Mouse (Mus musculus) cerebellum, adult 9-10 months (tissue): ENCODE results near the gene Cd80.
A peak's percentile ranks its signal among the peaks of the same experiment; 100 is the strongest.
"Not testable (repeated sequence)": the region's sequence is repeated elsewhere in the genome, so short reads cannot be mapped to it uniquely, and the experiment has no call there.

ENCODE experiments used
- DNase-seq: peaks from one replicate; pipeline ENCODE4 v3.0.0; 2022

Cd80 gene

DNA sequence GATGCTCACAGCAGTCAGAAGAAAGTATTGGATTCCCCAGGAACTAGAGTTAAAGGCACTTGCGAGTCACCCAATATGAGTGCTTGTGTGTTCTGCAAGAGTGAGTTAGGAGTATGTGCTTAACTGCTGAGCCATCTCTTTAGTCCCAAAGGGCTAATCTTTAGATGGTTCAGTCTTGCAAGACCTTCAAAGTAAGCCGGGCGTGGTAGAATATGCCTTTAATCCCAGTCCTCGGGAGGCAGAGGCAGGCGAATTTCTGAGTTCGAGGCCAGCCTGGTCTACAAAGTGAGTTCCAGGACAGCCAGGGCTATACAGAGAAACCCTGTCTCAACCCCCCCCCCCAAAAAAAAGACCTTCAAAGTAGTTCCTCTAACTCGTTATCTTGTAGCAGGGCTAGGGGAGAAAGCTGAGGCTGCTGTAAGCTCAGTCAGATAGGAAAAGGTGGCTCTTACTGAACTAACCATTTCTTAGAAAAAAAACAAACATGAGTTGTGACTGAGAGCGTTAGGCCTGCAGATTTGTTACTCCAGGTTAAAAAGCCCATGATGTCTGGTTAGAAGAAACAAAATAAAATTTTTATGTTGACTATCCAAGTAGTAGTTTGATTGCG, 19.4 kb downstream of the Cd80 start:
- no peak for DNase-seq

DNA sequence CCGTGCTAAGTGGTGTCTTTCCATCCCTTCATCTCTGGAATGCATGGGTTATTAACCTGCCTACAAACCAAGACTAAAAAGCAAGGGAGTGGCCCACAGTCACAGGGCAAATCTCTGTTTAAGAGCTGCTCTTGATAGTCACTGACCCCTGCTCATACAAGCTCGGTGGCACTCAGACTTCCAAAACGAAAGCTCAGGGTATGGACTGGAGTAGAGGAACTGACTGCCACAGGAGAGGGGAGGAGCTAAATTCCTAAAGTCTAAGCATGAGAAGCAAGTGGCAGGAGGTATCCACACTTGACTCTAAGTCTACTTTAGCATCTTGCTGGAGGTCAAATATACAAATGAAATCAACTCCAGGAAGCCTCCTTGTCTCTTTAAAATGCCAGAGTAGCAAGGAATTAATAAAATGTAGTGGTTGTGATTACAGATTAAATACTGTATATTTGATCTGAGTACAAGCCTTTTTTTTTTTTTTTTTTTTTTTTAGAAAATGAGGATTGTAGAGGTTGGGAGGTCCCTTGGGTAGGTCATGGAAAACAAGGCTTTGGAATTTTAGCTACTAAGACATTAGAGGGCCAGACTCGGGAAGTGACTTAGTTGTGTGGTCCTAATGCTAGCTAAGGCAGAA, 20.4 kb downstream of the Cd80 start:
- no peak for DNase-seq

DNA sequence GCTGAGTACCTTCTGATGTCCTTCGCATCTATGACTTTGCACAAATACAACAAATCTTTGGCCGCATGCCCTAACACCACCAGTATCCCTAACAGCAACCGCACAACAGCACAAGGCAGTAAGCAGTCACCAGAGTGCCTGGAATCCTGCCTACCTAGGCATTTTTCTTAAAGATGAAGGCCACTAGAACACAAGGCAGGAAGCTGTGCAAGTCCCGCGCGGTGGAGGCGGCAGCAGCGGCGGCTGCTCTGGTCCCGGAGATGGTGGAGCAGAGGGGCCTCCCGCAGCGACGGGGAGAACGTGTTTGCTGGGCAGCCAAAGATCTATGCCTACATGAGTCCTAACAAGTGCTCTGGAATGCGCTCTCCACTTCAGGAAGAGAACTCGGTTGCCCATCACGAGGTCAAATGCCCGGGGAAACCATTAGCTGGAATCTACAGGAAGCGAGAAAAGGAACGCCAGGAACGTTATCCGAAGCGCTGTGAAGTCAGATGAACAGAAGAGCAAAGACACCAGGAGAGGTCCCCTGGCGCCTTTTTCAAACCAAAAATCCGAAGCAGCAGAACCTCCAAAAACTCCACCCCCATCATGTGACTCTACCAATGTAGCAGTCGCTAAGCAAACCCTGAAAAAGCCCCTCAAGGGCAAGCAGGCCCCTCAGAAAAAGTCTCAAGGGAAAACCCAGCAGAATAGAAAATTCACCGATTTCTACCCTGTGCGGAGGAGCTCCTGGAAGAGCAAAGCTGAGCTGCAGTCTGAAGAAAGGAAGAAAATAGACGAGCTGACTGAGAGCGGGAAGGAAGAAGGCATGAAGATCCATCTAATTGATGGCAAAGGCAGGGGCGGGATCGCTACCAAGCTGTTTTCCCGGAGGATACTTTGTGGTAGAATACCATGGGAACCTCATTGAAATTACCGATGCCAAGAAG, 21.2 kb downstream of the Cd80 start:
- DNase-seq, result peak; percentile 44

DNA sequence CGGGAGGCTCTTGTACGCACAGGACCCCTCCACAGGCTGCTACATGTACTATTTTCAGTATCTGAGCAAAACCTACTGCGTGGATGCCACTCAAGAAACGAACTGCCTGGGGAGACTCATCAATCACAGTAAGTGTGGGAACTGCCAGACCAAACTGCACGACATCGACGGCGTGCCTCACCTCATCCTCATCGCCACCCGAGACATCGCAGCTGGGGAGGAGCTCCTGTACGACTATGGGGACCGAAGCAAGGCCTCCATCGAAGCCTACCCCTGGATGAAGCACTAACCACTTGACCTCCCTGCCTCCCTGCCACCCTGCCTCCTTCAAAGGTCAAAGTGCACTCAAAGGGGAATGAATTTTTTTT, 21.9 kb downstream of the Cd80 start:
- not testable (repeated sequence) for DNase-seq

DNA sequence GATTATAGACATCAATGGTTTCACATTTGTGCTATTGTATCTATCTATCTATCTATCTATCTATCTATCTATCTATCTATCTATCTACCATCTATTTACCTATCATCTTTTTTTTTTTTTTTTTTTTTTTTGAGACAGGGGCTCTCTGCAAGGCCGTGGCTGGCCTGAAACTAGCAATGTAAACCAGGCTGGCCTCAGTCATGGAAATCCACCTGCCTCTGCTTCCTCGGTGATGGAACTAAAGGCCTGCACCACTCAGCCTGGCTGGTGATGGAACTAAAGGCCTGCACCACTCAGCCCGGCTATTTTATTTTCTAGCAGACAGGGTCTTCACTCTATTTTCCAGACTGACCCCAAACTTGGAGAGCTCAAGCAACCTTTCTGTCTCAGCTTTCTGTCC, 22.9 kb downstream of the Cd80 start:
- DNase-seq, result no peak

DNA sequence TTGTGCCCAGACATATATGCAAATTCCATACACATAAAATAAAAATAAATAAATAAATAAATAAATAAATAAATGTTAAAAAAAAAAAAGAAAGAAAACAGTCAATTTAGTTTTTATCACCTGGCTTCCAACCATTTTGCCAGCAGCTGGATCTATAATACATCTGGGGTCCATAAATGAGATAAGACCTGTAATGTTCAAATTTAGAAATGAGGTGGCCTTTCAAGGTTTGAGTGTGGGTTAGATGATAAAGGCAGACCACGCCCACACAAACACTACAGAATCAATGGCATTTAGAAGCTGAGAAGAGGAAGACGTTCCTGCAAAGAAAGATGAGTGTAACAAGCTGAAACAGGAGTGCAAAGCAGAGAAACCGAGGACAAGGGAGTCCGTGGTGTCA, 26.0 kb downstream of the Cd80 start:
- DNase-seq, result no peak

DNA sequence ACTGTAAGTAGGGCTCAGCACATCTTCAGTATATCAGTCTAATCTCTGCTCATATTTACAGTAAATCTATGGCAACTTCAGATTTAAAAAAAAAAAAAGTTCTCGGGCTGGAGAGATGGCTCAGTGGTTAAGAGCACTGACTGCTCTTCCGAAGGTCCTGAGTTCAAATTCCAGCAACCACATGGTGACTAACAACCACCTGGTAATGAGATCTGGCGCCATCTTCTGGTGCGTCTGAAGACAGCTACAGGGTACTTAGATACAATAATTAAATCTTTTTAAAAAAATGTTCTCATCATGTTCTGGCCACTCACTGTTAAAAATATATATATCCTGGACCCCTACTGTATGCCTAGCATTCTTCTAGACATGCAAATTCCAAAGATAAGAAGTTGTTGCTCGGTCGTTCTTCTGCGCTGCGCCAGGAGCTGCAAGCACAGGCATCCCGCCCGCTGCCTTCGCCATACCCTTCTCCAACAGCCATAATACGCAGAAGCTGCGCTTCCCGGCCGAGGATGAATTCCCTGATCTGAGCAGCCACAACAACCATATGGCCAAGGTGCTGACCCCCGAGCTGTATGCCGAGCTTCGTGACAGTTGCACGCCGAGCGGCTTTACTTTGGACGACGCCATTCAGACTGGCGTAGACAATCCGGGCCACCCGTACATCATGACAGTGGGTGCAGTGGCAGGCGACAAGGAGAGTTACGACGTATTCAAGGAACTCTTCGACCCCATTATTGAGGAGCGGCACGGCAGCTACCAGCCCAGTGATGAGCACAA, 27.6 kb downstream of the Cd80 start:
- DNase-seq, result peak; percentile 21

DNA sequence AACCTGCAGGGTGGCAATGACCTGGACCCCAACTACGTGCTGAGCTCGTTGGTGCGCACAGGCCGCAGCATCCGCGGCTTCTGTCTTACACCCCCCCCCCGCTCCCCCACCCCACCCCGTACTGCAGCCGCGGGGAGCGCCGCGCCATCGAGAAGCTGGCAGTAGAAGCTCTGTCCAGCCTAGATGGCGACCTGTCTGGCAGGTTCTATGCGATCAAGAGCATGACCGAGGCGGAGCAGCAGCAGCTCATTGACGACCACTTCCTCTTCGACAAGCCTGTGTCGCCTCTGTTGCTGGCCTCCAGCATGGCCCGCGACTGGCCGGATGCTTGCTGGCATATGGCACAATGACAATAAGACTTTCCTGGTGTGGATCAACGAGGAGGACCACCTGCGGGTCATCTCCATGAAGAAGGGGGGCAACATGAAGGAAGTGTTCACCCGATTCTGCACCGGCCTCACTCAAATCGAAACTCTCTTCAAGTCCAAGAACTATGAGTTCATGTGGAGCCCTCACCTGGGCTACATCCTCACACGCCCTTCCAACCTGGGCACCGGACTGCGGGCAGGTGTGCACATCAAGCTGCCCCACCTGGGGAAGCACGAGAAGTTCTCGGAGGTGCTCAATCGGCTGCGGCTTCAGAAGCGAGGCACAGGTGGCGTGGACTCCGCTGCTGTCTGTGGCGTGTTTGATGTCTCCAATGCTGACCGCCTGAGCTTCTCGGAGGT, 28.4 kb downstream of the Cd80 start:
- DNase-seq, result no peak

DNA sequence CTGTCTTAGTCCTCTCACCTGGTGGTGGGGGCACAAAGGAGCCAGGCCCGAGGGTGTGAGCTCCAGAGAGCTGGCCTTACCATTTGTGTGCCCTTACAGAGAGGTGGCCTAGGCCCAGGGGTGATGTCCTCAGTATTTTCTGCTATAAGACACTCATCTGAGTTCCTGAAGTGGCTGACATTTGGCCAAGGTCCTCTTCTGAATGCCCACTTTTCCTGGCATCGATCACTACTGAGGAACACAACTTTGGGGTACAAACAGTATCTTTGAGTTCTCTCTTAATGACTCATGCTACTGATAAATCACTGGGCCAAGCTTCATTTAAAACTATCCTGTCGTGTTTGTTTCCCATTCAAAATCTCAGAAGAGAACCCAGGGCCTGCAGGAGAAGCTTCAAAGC, 37.2 kb downstream of the Cd80 start:
- DNase-seq, result no peak

DNA sequence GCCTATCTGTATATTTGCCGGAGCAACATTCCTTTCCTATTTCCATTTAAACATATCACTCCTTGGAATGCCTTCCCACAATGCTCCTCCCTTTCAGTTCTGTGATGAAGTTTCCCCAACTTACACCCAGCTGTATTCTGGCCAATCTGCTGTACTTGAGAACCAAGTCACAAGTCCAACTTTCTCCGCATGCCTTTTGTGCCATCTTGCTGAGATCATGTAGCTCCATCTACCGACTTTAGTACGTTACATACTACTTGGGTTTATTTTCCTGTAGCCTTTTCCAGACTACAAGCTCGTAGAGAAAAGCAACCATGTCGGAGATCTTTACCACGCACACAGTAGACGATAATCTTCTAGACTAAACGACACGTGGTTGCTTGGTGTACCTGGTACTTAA, 38.5 kb downstream of the Cd80 start:
- no peak for DNase-seq

DNA sequence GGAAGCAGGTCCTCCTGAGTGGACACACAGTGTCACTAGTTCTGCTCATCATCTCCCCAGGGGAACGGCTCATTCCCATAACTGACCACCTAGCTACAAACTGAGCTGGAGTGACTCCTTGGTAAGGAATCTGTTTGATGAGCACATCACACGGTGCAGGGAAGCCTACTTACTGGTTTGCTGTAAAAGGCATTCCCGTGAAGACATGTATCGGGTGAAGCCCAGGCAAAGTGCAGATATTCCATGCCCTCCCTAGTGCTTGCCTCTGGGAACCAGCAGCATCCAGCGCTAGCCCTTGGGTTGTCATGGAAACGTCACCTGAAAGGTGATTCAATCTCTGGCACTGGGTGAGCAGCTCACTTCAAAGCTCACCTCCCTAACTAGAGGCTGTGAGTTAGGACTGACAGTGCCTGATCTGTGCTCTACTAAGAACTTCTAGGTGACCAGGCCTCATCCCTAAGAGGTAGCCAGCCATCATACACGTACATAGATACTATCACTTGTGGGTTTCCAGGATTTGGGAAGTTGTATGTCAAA, 41.3 kb downstream of the Cd80 start:
- DNase-seq, result no peak

DNA sequence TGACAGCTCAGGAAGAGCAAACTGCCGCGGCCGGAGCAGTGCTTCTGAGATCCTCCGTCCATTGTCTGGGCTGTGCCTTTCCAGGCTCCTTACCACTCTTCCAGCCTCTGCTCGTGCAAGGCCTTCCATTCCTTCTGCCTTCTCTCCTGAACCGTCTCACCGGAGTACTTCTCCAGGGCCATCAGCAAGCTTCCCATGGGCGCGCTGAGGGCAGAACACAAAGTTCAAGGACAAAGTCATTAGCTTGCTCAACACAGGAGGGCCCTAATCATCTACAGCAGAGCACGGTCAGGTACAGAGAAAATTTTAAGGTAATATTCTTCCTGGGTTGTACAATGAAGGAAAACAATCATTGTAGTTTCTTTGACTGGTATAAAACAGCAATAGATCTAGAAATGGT, 47.1 kb downstream of the Cd80 start:
- DNase-seq, result no peak

DNA sequence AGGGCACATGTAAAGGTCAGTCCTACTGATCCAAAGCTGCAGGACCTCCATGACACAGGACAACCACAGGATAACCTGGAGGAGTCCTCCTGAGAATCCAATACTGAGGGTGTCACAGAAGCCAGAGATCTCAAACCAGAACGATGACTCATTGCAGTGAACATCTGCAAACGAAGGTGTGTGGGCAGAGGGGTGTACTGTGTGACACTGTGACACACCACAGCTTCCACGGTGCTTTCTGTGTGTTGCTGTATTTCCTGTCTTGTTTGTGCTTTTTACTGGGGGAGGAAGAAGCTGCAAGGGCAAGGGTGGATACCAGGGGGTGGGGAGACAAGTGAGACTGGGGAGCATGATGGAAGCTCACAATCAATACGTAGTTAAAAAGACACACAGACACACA, 48.2 kb downstream of the Cd80 start:
- no peak for DNase-seq

DNA sequence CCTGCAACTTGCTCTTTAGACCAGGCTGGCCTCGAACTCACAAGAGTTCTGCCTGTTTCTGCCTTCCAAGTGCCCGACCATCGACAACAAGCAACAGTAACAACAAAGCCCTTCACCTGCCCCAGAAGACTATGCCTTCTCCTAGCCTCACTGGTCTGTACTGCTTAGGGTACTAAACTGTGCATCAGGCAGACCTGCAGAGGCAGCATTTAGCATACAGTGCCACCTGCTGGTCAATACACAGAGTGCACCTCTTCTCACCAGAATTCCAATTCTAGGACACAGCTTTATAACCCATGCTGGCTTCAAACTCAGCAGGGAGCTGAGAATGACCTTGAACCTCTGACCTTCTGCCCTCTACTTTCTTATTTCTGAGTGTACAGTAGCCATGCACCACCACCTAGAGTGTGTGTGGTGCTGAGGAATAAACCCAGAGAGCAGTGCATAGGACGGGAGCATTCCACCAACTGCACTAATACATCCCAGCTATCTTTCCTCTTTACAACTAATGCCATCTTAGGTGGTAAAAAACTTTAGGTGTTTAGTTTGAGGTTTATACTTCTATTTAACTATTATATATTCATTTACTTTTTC, 50.8 kb downstream of the Cd80 start:
- peak; percentile 80 for DNase-seq

DNA sequence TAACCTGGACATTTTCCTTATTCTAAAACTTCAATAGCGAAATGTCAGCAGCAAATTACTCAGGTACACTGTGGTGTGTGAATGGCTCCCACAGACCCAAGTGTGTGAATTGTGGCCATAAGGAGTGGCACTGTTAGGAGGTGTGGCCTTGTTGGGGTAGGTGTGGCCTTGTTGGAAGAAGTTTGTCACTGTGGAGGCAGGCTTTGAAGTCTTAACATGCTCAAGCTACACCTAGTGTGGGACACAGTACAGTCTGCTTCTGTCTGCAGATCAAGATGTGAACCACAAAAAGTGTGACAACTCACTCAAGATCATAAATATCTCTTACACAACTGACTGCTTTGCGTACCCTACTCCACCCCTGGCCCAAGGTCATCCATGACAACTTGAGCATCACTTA, 55.5 kb downstream of the Cd80 start:
- DNase-seq, result no peak

DNA sequence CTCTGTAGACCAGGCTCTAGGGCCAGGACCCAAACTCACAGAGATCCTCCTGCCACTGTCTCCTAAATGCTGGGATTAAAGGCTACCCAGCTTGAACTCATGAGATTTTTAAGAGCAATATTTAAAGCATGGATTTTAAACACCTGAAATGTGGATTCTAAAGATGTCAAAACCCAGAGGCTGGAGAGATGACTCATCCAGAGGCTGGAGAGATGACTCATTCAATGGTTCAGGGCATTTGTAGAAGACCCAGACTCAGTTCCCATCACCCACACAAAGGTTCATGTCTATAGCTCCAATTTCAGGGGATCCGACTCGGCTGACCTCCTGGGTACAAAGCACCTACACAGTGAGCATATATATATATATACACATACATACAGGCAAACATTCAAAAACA, 63.8 kb downstream of the Cd80 start:
- no peak for DNase-seq

DNA sequence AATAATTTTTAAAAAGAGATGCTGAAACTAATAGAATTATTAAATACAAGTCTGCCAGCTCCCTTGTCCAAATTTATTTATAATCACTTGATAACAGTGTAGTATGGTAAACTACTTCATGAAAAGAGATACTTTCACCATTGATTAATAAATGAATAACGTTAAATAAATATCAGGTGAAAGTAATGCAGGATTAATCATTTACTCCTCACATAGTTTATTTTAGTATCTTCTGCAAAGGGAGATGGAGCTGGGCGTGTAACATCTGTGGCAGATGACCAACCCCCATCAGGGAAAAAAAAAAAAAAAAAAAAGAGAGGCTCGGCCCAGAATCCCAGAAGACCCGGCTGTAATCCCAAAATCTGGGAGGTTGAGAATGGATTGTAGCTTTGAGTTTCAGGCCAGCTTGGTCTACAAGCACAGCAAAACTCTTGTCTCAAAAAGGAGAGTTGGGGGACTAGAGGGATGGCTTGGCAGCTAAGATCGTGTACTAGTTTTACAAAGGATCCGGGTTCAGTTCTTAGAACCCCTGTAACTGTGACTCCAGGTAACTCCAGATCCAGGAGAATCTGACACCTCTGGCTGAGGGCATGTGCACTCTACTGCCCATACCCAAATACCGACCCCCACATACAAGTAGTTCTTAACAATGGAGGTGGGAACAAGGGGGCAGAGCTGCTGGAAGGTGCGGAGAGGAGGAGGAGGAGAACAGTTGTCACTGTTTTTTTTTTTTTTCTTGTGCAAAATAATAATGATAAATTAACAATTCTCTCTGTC, 66.0 kb downstream of the Cd80 start:
- peak; percentile 25 for DNase-seq

DNA sequence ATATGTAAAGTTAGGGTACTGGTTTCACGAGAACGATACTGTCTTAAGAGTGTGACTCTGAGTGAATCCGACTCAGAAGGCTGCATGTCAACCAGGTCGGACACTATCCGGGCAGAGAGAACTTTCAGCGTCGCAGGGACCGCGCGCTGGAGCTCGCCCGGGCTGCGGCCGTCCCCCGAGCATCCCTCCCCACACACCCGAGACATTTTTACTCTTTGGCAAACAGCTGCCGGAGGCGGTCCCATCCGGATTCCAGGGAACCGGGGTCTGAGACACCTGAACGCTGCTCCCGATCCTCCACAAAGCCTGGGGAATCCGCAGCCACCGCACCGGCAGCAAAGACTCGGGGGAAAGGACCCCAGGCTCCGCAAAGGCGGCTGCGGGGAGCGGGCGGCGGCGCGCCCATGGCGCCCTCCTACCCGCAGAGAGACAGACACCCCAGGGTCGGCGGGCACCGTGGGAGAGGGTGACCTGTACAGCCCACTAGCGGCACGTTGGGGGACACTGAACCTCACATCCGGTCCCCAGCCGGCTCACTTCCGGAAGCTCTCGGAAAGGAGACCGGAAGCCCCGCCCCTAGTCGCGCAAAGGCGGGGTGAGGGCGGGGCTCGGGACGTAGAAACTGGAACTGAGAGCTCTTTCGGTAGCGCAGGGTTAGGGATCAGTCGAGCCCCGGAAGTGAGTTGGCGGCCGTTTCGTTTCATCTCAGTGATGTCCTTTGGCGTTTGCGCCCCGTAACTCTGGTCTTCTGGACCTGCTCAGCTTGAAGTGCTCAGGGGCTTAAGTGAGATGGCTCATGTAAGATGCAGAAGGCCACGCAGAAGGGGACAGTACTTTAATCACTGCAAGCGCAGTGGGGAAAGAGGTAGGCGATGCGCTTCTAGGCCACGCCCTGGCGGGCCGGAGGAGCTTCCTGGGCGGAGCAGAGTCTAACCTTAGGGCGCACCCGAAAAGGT, 67.0 kb downstream of the Cd80 start, which contains the start of gene Timmdc1:
TSS of gene Timmdc1 (minus strand) at position 535 of the 956 bp plus-strand sequence.
- peak; percentile 97 for DNase-seq

DNA sequence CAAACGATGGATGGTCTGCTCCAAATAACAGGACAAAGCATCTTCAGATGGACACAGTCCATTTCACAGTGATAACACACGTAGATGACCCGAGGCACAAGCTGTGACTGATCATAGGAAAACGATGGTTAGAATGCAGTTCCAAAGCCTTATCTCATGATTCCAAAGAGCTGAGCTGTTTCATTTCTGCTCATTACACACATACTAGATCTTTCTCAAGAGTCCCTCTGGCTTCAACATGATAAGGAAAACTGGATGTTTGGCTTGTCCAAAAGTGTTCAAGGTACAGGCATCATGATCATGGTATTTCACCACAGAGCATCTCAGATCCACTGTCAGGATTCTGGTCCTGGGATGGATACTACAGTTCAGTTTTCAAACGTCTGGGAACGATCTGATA, 70.9 kb downstream of the Cd80 start:
- DNase-seq, result no peak
